Mouse (Mus musculus): ENCODE results near the gene Wdr19. TPM values are rescaled to one million over a fixed set of nuclear protein-coding genes. Genes with fewer than 3 reads are reported as not detected.

Wdr19 gene
- polyA plus RNA-seq (2015; fragmentation: Illumina TruSeq; extraction: RNeasy Lipid Tissue Mini Kit (QIAGEN cat#74804); ENCODE audit: insufficient read depth, low replicate concordance), result 3.1 TPM

DNA sequence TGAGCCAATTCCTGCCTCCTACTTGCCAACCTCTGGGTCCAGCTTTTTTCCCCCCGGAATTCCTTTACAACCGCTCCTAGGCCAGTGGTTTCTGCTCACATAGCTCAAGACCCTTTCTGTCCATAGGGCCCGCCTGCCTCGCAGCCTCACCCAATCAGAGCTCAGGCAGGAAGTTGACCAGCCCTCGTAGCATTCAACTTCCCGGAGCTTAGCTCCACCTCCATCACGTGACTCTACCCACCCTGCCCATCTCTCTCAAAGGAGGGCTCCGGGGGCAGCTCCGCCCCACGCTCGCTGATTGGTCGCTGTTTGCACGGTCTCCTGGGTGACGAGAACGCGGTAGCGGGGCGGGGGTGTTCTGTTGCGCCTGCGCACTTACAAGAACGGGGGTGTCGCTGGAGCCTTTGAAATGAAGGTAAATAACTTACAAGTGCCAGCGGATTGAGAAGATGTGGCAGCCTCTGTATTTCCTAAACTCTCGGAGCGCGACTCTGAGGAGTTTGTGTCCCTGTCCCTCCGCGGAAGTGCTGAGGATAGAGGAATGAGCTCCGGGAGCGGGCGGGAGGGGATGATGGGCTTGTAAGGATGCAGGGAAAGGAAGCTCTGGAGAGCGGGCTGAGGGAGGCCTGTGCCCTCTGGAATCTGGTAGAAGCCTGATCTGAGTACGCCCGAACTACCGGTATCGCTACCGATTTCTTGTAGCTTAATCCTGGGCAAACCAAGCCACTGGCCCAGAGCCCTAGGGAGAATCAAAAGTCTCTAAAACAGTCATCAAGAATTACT, at the start of gene Wdr19:
TSS of gene Wdr19 (plus strand) at position 351 of the 783 bp plus-strand sequence.

Other genes with a start within 250 kb of the Wdr19 start
- 19.0 TPM for gene Tlr6, start 239.6 kb upstream of the Wdr19 start, polyA plus RNA-seq (2015; fragmentation: Illumina TruSeq; extraction: RNeasy Lipid Tissue Mini Kit (QIAGEN cat#74804); ENCODE audit: insufficient read depth, low replicate concordance)
- 14.0 TPM for gene Fam114a1, start 229.6 kb upstream of the Wdr19 start, polyA plus RNA-seq (2015; fragmentation: Illumina TruSeq; extraction: RNeasy Lipid Tissue Mini Kit (QIAGEN cat#74804); ENCODE audit: insufficient read depth, low replicate concordance)
- 35.9 TPM for gene Tmem156, start 107.6 kb upstream of the Wdr19 start, polyA plus RNA-seq (2015; fragmentation: Illumina TruSeq; extraction: RNeasy Lipid Tissue Mini Kit (QIAGEN cat#74804); ENCODE audit: insufficient read depth, low replicate concordance)
- 40.5 TPM for gene Klhl5, start 92.2 kb upstream of the Wdr19 start, polyA plus RNA-seq (2015; fragmentation: Illumina TruSeq; extraction: RNeasy Lipid Tissue Mini Kit (QIAGEN cat#74804); ENCODE audit: insufficient read depth, low replicate concordance)
- gene Rfc1, start 136.0 kb downstream of the Wdr19 start, polyA plus RNA-seq (2015; fragmentation: Illumina TruSeq; extraction: RNeasy Lipid Tissue Mini Kit (QIAGEN cat#74804); ENCODE audit: insufficient read depth, low replicate concordance), result 63.2 TPM
- 0.10 TPM for gene Klb, start 148.6 kb downstream of the Wdr19 start, polyA plus RNA-seq (2015; fragmentation: Illumina TruSeq; extraction: RNeasy Lipid Tissue Mini Kit (QIAGEN cat#74804); ENCODE audit: insufficient read depth, low replicate concordance)
- gene Rpl9, start 191.7 kb downstream of the Wdr19 start, polyA plus RNA-seq (2015; fragmentation: Illumina TruSeq; extraction: RNeasy Lipid Tissue Mini Kit (QIAGEN cat#74804); ENCODE audit: insufficient read depth, low replicate concordance), result 3,202 TPM
- 39.7 TPM for gene Lias, start 191.8 kb downstream of the Wdr19 start, polyA plus RNA-seq (2015; fragmentation: Illumina TruSeq; extraction: RNeasy Lipid Tissue Mini Kit (QIAGEN cat#74804); ENCODE audit: insufficient read depth, low replicate concordance)
- gene Ugdh, start 236.3 kb downstream of the Wdr19 start, polyA plus RNA-seq (2015; fragmentation: Illumina TruSeq; extraction: RNeasy Lipid Tissue Mini Kit (QIAGEN cat#74804); ENCODE audit: insufficient read depth, low replicate concordance), result 43.7 TPM